Mouse (Mus musculus) left cerebral cortex, postnatal 36 days (tissue): ENCODE data around the gene Ppp1r26. TPM values are rescaled to one million over a fixed set of nuclear protein-coding genes. Genes with fewer than 3 reads are reported as not detected.
"Not testable (repeated sequence)": the region's sequence is repeated elsewhere in the genome, so short reads cannot be mapped to it uniquely, and the experiment has no call there.

Experiments used
- DNase-seq, 2 experiments: peaks; one replicate each; pipeline ENCODE4 v3.0.0; 2021 to 2022; ENCODE audit warnings: low spot score in 2 of 2, mixed read lengths in 1 of 2
- intact Hi-C: fragments of 180-260 bp; cut with DNase I; formaldehyde crosslinking; loops from one replicate; pipeline ENCODE4 v1.15.1; 2025
- total RNA-seq, 2 experiments: library from RNA; stranded (reverse); gene quantifications; 2 replicates each; pipeline ENCODE4 v1.2.3; 2021

Ppp1r26 gene
- total RNA-seq, 2 experiments from 2014 or later = 26.8 to 30.3 TPM

- intact Hi-C loops = no loop called here
- peak; percentile 38 to 42 for DNase-seq
Observed at GRCm38 (mm10) chr2:28435401-28435800, 11.2 kb upstream of the Ppp1r26 start.

GRCm38 (mm10) chr2:28440842-28441241, 5.8 kb upstream of the Ppp1r26 start:
- intact Hi-C loops = no loop called here
- DNase-seq = no peak

GRCm38 (mm10) chr2:28445082-28445481, 1.5 kb upstream of the Ppp1r26 start:
- DNase-seq = no peak
- intact Hi-C loops = no loop called here

- no peak for DNase-seq
- intact Hi-C loops = no loop called here
Observed at GRCm38 (mm10) chr2:28446181-28446514, 452 bp upstream of the Ppp1r26 start.

- no peak for DNase-seq
- intact Hi-C loops = no loop called here
Observed at GRCm38 (mm10) chr2:28447315-28447670, 693 bp downstream of the Ppp1r26 start.

GRCm38 (mm10) chr2:28451663-28452062, 5.1 kb downstream of the Ppp1r26 start:
- intact Hi-C loops = no loop called here
- DNase-seq = no peak

GRCm38 (mm10) chr2:28453539-28453938, 6.9 kb downstream of the Ppp1r26 start:
- DNase-seq = no peak
- intact Hi-C loops = no loop called here

GRCm38 (mm10) chr2:28456616-28457015, 10.0 kb downstream of the Ppp1r26 start:
- intact Hi-C loops = no loop called here

GRCm38 (mm10) chr2:28463919-28464318, 17.3 kb downstream of the Ppp1r26 start:
- intact Hi-C loops = no loop called here
- peak; percentile 55 to 71 for DNase-seq

More at GRCm38 (mm10) chr2:28456616-28457015, 10.0 kb downstream of the Ppp1r26 start:
- DNase-seq = no peak

- intact Hi-C loops = loop anchor here (5.0 kb wide), 1 partner anchor 698 kb away; no protein-coding TSS in a partner anchor
- no peak for DNase-seq
Observed at GRCm38 (mm10) chr2:28464919-28465318, 18.3 kb downstream of the Ppp1r26 start.

- DNase-seq = peak; percentile 72
- intact Hi-C loops = loop anchor here (5.0 kb wide), 1 partner anchor 699 kb away; no protein-coding TSS in a partner anchor
Observed at GRCm38 (mm10) chr2:28465836-28466518, 19.4 kb downstream of the Ppp1r26 start, which contains the start of gene 1700007K13Rik. TSS of gene 1700007K13Rik (minus strand) at chr2:28466332.

- intact Hi-C loops = loop anchor here (5.0 kb wide), 1 partner anchor 701 kb away; no protein-coding TSS in a partner anchor
- DNase-seq = peak; percentile 84 to 85
Observed at GRCm38 (mm10) chr2:28467860-28468485, 21.4 kb downstream of the Ppp1r26 start, which contains the start of gene Mrps2. TSS of gene Mrps2 (plus strand) at chr2:28468066.

GRCm38 (mm10) chr2:28468486-28469225, 22.1 kb downstream of the Ppp1r26 start:
- intact Hi-C loops = loop anchor here (5.0 kb wide), 1 partner anchor 701 kb away; no protein-coding TSS in a partner anchor

GRCm38 (mm10) chr2:28469461-28469860, 22.9 kb downstream of the Ppp1r26 start:
- intact Hi-C loops = loop anchor here (5.0 kb wide), 1 partner anchor 702 kb away; no protein-coding TSS in a partner anchor
- DNase-seq = no peak

More at GRCm38 (mm10) chr2:28468486-28469225, 22.1 kb downstream of the Ppp1r26 start:
- DNase-seq = no peak

- intact Hi-C loops = no loop called here
- DNase-seq = no peak
Observed at GRCm38 (mm10) chr2:28470591-28470990, 24.0 kb downstream of the Ppp1r26 start.

GRCm38 (mm10) chr2:28472011-28472410, 25.4 kb downstream of the Ppp1r26 start:
- DNase-seq, intact Hi-C loops: not testable (repeated sequence)

- DNase-seq, intact Hi-C loops: not testable (repeated sequence)
Observed at GRCm38 (mm10) chr2:28477993-28478392, 31.4 kb downstream of the Ppp1r26 start.

- intact Hi-C loops = no loop called here
- no peak for DNase-seq
Observed at GRCm38 (mm10) chr2:28479208-28480204, 32.9 kb downstream of the Ppp1r26 start.

- intact Hi-C loops = no loop called here
- DNase-seq = no peak
Observed at GRCm38 (mm10) chr2:28483861-28484260, 37.3 kb downstream of the Ppp1r26 start.
